Mouse (Mus musculus) right cerebral cortex, postnatal 4 days (tissue): ENCODE measurements around the gene Fer.

Source experiments
- DNase-seq: peaks from one replicate; pipeline ENCODE4 v3.0.0-alpha.2; 2022

Gene Fer

GRCm38 (mm10) chr17:64167731-64168130 lies 304.9 kb downstream of the Fer start:
- no peak for DNase-seq

GRCm38 (mm10) chr17:64170019-64170418 lies 307.2 kb downstream of the Fer start:
- no peak for DNase-seq

GRCm38 (mm10) chr17:64172474-64172873 lies 309.6 kb downstream of the Fer start:
- no peak for DNase-seq

- no peak for DNase-seq
Observed at GRCm38 (mm10) chr17:64180546-64180945, 317.7 kb downstream of the Fer start.

- DNase-seq = no peak
Observed at GRCm38 (mm10) chr17:64181291-64181690, 318.4 kb downstream of the Fer start.

GRCm38 (mm10) chr17:64182599-64182998 lies 319.7 kb downstream of the Fer start:
- no peak for DNase-seq

GRCm38 (mm10) chr17:64183196-64183595 lies 320.3 kb downstream of the Fer start:
- DNase-seq = no peak
